Mouse (Mus musculus): Measurements from ENCODE around the gene Usp32.

- TF ChIP-seq CTCF (IDR thresholded peaks at IDR 0.05; ENCODE audit: extremely low read depth, insufficient read depth, insufficient read length, insufficient replicate concordance) (no peak), POLR2A (IDR thresholded peaks at IDR 0.05; ENCODE audit: low read depth, low read length) (no peak)
Measured at GRCm38 (mm10) chr11:84985421-84985820, 154.5 kb downstream of the Usp32 start.
